Mouse (Mus musculus) E14TG2a.4 (cell line): ENCODE measurements around the gene Brd3os.

ENCODE experiments used
- CTCF ChIP-seq: conservative IDR thresholded peaks from 2 replicates; pipeline ENCODE4 v1.5.1; 2014; ENCODE audit warnings: low read length
- NANOG ChIP-seq: IDR thresholded peaks from 2 replicates; pipeline ENCODE4 v1.6.1; 2014; ENCODE audit warnings: borderline replicate concordance, low read length, mixed read lengths
- POU5F1 ChIP-seq: IDR thresholded peaks from 2 replicates; pipeline ENCODE4 v1.6.1; 2014; ENCODE audit warnings: low read length, borderline replicate concordance

- TF ChIP-seq CTCF (no peak), NANOG (no peak), POU5F1 (no peak)
Observed at GRCm38 (mm10) chr2:27426406-27426854, 15.7 kb upstream of the Brd3os start.
